Mouse (Mus musculus) brain, embryonic 14.5 days (tissue): Measurements from ENCODE around the gene Sumf1.

ENCODE experiments used
- CTCF ChIP-seq: fragments of 200-500 bp; IDR thresholded peaks from 2 replicates; pipeline ENCODE4 v1.5.1; 2012; ENCODE audit warnings: inconsistent platforms, mild to moderate bottlenecking, moderate library complexity, borderline replicate concordance; ENCODE audit not compliant: insufficient read depth, insufficient read length; ENCODE audit errors: extremely low read depth
- POLR2A ChIP-seq: fragments of 200-500 bp; IDR thresholded peaks from 2 replicates; pipeline ENCODE4 v1.6.1; 2012; ENCODE audit warnings: mild to moderate bottlenecking, inconsistent platforms, borderline replicate concordance; ENCODE audit not compliant: poor library complexity, insufficient read depth, insufficient read length, severe bottlenecking; ENCODE audit errors: extremely low read depth

GRCm38 (mm10) chr6:108231892-108232710 lies 46.7 kb upstream of the Sumf1 start:
- no peak for TF ChIP-seq POLR2A
- TF ChIP-seq CTCF, result no peak
